Mouse (Mus musculus) yolk sac, embryonic 10.5 days (tissue): ENCODE measurements around the gene Nemf.
"Not testable (repeated sequence)": the region's sequence is repeated elsewhere in the genome, so short reads cannot be mapped to it uniquely, and the experiment has no call there.

Experiments
- DNase-seq: peaks from one replicate; pipeline ENCODE4 v3.0.0-alpha.2; 2017; ENCODE audit warnings: low spot score

The Nemf gene

GRCm38 (mm10) chr12:69356546-69357299, at the start of gene Nemf:
Nemf (minus strand) TSS chr12:69357165.
- peak; percentile 85 for DNase-seq

- no peak for DNase-seq
These were observed 45.7 kb upstream of the Nemf start for GRCm38 (mm10) chr12:69402594-69403167.

GRCm38 (mm10) chr12:69402100-69402499, 45.1 kb upstream of the Nemf start:
- no peak for DNase-seq

GRCm38 (mm10) chr12:69400871-69401286, 43.9 kb upstream of the Nemf start:
- no peak for DNase-seq

- no peak for DNase-seq
These were observed 43.4 kb upstream of the Nemf start for GRCm38 (mm10) chr12:69400367-69400766.

GRCm38 (mm10) chr12:69394456-69394855, 37.5 kb upstream of the Nemf start:
- no peak for DNase-seq

- DNase-seq, result no peak
These were observed 36.1 kb upstream of the Nemf start for GRCm38 (mm10) chr12:69393076-69393475.

- no peak for DNase-seq
These were observed 33.2 kb upstream of the Nemf start for GRCm38 (mm10) chr12:69390000-69390698.

- DNase-seq, result no peak
These were observed 32.4 kb upstream of the Nemf start for GRCm38 (mm10) chr12:69389273-69389938.

GRCm38 (mm10) chr12:69388321-69388869, 31.4 kb upstream of the Nemf start:
- no peak for DNase-seq

GRCm38 (mm10) chr12:69386281-69386732, 29.3 kb upstream of the Nemf start:
- DNase-seq, result not testable (repeated sequence)

- DNase-seq, result no peak
These were observed 28.7 kb upstream of the Nemf start for GRCm38 (mm10) chr12:69385542-69386280.

GRCm38 (mm10) chr12:69384606-69385005, 27.6 kb upstream of the Nemf start:
- DNase-seq, result no peak

GRCm38 (mm10) chr12:69382880-69383279, 25.9 kb upstream of the Nemf start:
- no peak for DNase-seq

GRCm38 (mm10) chr12:69378558-69379454, 21.8 kb upstream of the Nemf start:
- no peak for DNase-seq

- DNase-seq, result not testable (repeated sequence)
These were observed 20.7 kb upstream of the Nemf start for GRCm38 (mm10) chr12:69377636-69378035.

GRCm38 (mm10) chr12:69377188-69377587, 20.2 kb upstream of the Nemf start:
- no peak for DNase-seq

GRCm38 (mm10) chr12:69376132-69376531, 19.2 kb upstream of the Nemf start:
- DNase-seq, result no peak

- DNase-seq, result no peak
These were observed 17.1 kb upstream of the Nemf start for GRCm38 (mm10) chr12:69373850-69374766.
